Mouse (Mus musculus) thymus, adult 2 months (tissue): Measurements from ENCODE around the gene Maml2. TPM values are rescaled to one million over a fixed set of nuclear protein-coding genes. Genes with fewer than 3 reads are reported as not detected.

Experiments
- DNase-seq: peaks from one replicate; pipeline ENCODE4 v3.0.0; 2021
- H3K27ac ChIP-seq: fragments of 200-500 bp; 2 replicates; pipeline ENCODE4 v1.5.1; 2012; ENCODE audit warnings: low read length, control low read depth; ENCODE audit not compliant: control insufficient read depth, insufficient read depth
- H3K27me3 ChIP-seq: fragments of 200-500 bp; 2 replicates; pipeline ENCODE4 v1.6.1; 2012; ENCODE audit warnings: mild to moderate bottlenecking, low read length, moderate library complexity, mixed read lengths; ENCODE audit not compliant: control insufficient read depth, insufficient read depth
- H3K36me3 ChIP-seq: fragments of 200-500 bp; 2 replicates; pipeline ENCODE4 v1.6.1; 2012; ENCODE audit warnings: mild to moderate bottlenecking, low read length, moderate library complexity; ENCODE audit not compliant: control insufficient read depth, insufficient read depth
- H3K4me1 ChIP-seq: fragments of 200-500 bp; replicated peaks from 2 replicates; pipeline ENCODE4 v1.6.1; 2012; ENCODE audit warnings: low read length; ENCODE audit not compliant: control insufficient read depth, insufficient read depth
- H3K4me3 ChIP-seq: fragments of 200-500 bp; 2 replicates; pipeline ENCODE4 v1.5.1; 2012; ENCODE audit warnings: mild to moderate bottlenecking, low read length, control low read depth, moderate library complexity; ENCODE audit not compliant: control insufficient read depth, insufficient read depth
- CTCF ChIP-seq: fragments of 200-500 bp; IDR thresholded peaks from 2 replicates; pipeline ENCODE4 v1.5.1; 2012; ENCODE audit warnings: mild to moderate bottlenecking, control low read depth, low read length, moderate library complexity, borderline replicate concordance; ENCODE audit not compliant: control insufficient read depth, poor library complexity, insufficient read depth; ENCODE audit errors: extremely low read depth
- POLR2A ChIP-seq: fragments of 200-500 bp; IDR thresholded peaks from 2 replicates; pipeline ENCODE4 v1.6.1; 2012; ENCODE audit warnings: mild to moderate bottlenecking, low read length, control low read depth, moderate library complexity; ENCODE audit not compliant: control insufficient read depth, poor library complexity, insufficient read depth; ENCODE audit errors: extremely low read depth
- WGBS: fragments of 180-500 bp; shearing (Covaris S2); methylation state at CpG from one replicate; pipeline ENCODE4 v1.1.7; 2018; 5-methylcytosine and 5-hydroxymethylcytosine counted together
- polyA plus RNA-seq: library from polyadenylated mRNA; depleted of rRNA; stranded (reverse); fragments of >200 nt; gene quantifications from 2 replicates; pipeline ENCODE4 v1.2.3, GENCODE M21; 2012

Maml2 gene
- polyA plus RNA-seq, 1 experiment = 12.9 TPM

GRCm38 (mm10) chr9:13308718-13309117, 11.0 kb downstream of the Maml2 start:
- H3K27ac ChIP-seq = no peak overlapping the region
- no peak for DNase-seq
- no peak overlapping the region for H3K4me3 ChIP-seq
- no peaks in the 10 kb centered on the region for H3K27me3 ChIP-seq
- TF ChIP-seq POLR2A (no peak), CTCF (no peak)
- WGBS = 97% methylated on average over 8 of the region's 8 CpGs
- no peaks in the 10 kb centered on the region for H3K36me3 ChIP-seq
- H3K4me1 ChIP-seq = peaks cover 5% of the 10 kb centered on the region; the same call in 1 of the 2 replicates

GRCm38 (mm10) chr9:13309807-13310206, 12.1 kb downstream of the Maml2 start:
- Histone ChIP-seq H3K4me3 (no peak overlapping the region), H3K27ac (no peak overlapping the region), H3K4me1 (no peaks in the 10 kb centered on the region), H3K27me3 (no peaks in the 10 kb centered on the region), H3K36me3 (no peaks in the 10 kb centered on the region)
- DNase-seq = no peak
- TF ChIP-seq CTCF = no peak
- no peak for TF ChIP-seq POLR2A
- WGBS = 95% methylated on average over 7 of the region's 7 CpGs

GRCm38 (mm10) chr9:13310236-13310635, 12.5 kb downstream of the Maml2 start:
- no peak overlapping the region for H3K27ac ChIP-seq
- TF ChIP-seq CTCF (no peak), POLR2A (no peak)
- no peaks in the 10 kb centered on the region for H3K27me3 ChIP-seq
- H3K4me1 ChIP-seq = no peaks in the 10 kb centered on the region
- H3K4me3 ChIP-seq = no peak overlapping the region
- 81% methylated on average over 3 of the region's 3 CpGs for WGBS
- no peaks in the 10 kb centered on the region for H3K36me3 ChIP-seq
- no peak for DNase-seq

- Histone ChIP-seq H3K36me3 (no peaks in the 10 kb centered on the region), H3K27ac (no peak overlapping the region), H3K4me3 (no peak overlapping the region), H3K4me1 (no peaks in the 10 kb centered on the region), H3K27me3 (no peaks in the 10 kb centered on the region)
- DNase-seq = no peak
- 23% methylated on average over 2 of the region's 2 CpGs for WGBS
- TF ChIP-seq CTCF (no peak), POLR2A (no peak)
These were observed 13.3 kb downstream of the Maml2 start for GRCm38 (mm10) chr9:13311094-13311493.

GRCm38 (mm10) chr9:13313923-13314322, 16.2 kb downstream of the Maml2 start:
- WGBS = over 99% methylated on average over 2 of the region's 2 CpGs
- Histone ChIP-seq H3K27me3 (no peaks in the 10 kb centered on the region), H3K4me3 (no peak overlapping the region), H3K27ac (no peak overlapping the region), H3K36me3 (no peaks in the 10 kb centered on the region), H3K4me1 (no peaks in the 10 kb centered on the region)
- DNase-seq = no peak
- TF ChIP-seq POLR2A = no peak
- no peak for TF ChIP-seq CTCF

GRCm38 (mm10) chr9:13314577-13315004, 16.8 kb downstream of the Maml2 start:
- H3K4me1 ChIP-seq = no peaks in the 10 kb centered on the region
- WGBS = 88% methylated on average over 5 of the region's 5 CpGs
- no peak overlapping the region for H3K4me3 ChIP-seq
- H3K36me3 ChIP-seq = no peaks in the 10 kb centered on the region
- H3K27ac ChIP-seq = no peak overlapping the region
- no peak for TF ChIP-seq CTCF
- no peak for TF ChIP-seq POLR2A
- H3K27me3 ChIP-seq = no peaks in the 10 kb centered on the region
- DNase-seq = no peak

GRCm38 (mm10) chr9:13315393-13315792, 17.6 kb downstream of the Maml2 start:
- WGBS = 95% methylated on average over 5 of the region's 5 CpGs
- DNase-seq = no peak
- Histone ChIP-seq H3K27ac (no peak overlapping the region), H3K36me3 (no peaks in the 10 kb centered on the region), H3K4me1 (no peaks in the 10 kb centered on the region; the same call in 1 of the 2 replicates), H3K4me3 (no peak overlapping the region), H3K27me3 (no peaks in the 10 kb centered on the region)
- TF ChIP-seq POLR2A (no peak), CTCF (no peak)
